Mouse (Mus musculus) myocyte (in vitro differentiated cells): ENCODE results near the gene Gm20388.

ENCODE experiments used
- MAX ChIP-seq: IDR thresholded peaks from one replicate; pipeline ENCODE4 v1.6.1; 2011; ENCODE audit warnings: low read depth, mild to moderate bottlenecking, control low read depth
- POLR2A ChIP-seq: IDR thresholded peaks from one replicate; pipeline ENCODE4 v1.6.1; 2011; ENCODE audit warnings: low read depth, mild to moderate bottlenecking, control low read depth, moderate library complexity; ENCODE audit not compliant: insufficient read length

GRCm38 (mm10) chr8:120947240-120947639 lies 1036.6 kb downstream of the Gm20388 start:
- TF ChIP-seq POLR2A = no peak
- TF ChIP-seq MAX = no peak
